Mouse (Mus musculus): Measurements from ENCODE around the gene Mfsd2b.

Mfsd2b gene

DNA sequence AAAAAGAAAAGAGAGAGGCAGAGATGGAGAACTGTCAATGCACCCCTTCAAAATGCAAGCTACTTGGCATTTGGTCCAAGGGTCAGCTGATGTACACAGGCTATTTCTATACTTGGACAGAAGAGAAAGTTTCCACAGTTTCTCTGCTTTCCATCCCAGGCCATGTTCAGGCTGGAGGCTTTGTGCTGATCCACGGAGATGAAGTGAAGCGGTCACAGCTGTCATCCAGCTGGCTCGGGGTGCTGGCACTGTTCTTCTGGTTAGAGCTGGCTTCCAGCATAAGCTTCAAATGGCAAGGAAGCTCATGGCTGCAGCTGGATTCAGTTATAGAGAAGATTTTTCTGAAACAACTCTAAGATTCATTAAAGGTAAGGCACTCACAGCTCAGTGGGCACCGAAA lies 60.5 kb downstream of the Mfsd2b start:
- in situ Hi-C loops (cut with MseI, MboI) = no loop called here

Data from mouse trophoblast stem cell (cell line).